Mouse (Mus musculus): ENCODE results near the gene Pheta2.
A peak's percentile ranks its signal among the peaks of the same experiment; 100 is the strongest.

Gene Pheta2

GRCm38 (mm10) chr15:82350349-82350748 is 11.6 kb downstream of the Pheta2 start:
- no peak for TF ChIP-seq GATA4 (IDR thresholded peaks at IDR 0.05; ENCODE audit: insufficient replicate concordance, low read length)

GRCm38 (mm10) chr15:82351480-82351879 is 12.7 kb downstream of the Pheta2 start:
- TF ChIP-seq GATA4 (IDR thresholded peaks at IDR 0.05; ENCODE audit: insufficient replicate concordance, low read length): no peak

DNA sequence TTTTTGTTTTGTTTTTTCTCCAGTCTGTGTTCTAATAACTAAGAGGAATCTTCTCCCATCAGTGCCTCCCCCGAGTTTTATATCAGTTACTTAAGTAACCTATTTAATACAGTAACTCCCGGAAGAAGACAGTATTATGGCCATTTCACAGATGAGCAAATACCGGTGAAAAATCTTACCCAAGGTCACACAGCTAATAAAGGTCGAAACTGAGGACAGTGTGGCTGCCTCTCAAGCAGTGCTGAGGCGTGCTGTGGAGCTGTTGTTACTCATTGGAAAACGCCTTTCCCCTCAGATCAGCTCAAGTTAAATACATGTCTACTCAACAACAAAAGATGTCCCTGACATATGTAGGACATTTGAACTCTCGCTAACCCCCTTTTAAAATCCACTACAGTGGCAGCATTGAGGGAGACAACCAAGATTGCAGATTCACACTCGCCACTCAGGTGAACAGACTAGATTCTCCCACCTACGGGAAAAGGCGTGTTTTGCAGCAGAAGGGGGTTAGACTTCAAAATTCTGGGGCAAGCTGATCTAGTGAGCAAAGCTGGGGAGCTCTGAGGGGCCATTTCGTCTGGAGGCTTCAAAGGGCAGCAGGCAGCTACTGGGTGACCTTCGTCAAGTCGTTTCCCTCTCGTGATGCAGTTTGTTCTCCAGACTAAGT is 14.5 kb downstream of the Pheta2 start:
- no peak for TF ChIP-seq GATA4 (IDR thresholded peaks at IDR 0.05; ENCODE audit: insufficient replicate concordance, low read length)

DNA sequence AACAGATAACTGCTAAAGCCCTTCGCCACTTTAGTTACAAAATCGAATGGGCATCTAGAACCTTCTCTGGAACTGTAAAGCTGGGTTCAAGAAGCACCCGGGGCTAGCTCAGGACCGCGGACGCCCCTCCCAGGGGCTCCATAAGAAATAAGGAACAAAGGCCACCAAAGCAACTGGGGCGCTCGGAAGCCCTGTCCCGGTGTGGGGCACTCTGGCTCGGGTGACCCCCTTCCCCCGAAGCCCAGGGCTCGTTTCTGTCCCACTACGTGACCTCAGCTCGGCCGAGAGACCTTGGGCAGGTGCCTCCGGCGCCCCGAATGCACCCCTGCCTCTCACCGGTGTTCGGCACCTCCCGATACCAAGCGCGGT is 15.0 kb downstream of the Pheta2 start:
- no peak for TF ChIP-seq GATA4 (IDR thresholded peaks at IDR 0.05; ENCODE audit: insufficient replicate concordance, low read length)

- peak; percentile 79; the same call in 1 of the 2 replicates for TF ChIP-seq GATA4 (IDR thresholded peaks at IDR 0.05; ENCODE audit: insufficient replicate concordance, low read length)
Measured at GRCm38 (mm10) chr15:82354126-82354945, 15.6 kb downstream of the Pheta2 start, which contains the start of gene Ndufa6. TSS of gene Ndufa6 (minus strand) at chr15:82354322.

GRCm38 (mm10) chr15:82358431-82359260 is 19.9 kb downstream of the Pheta2 start:
- no peak; the same call in 1 of the 2 replicates for TF ChIP-seq GATA4 (IDR thresholded peaks at IDR 0.05; ENCODE audit: insufficient replicate concordance, low read length)

DNA sequence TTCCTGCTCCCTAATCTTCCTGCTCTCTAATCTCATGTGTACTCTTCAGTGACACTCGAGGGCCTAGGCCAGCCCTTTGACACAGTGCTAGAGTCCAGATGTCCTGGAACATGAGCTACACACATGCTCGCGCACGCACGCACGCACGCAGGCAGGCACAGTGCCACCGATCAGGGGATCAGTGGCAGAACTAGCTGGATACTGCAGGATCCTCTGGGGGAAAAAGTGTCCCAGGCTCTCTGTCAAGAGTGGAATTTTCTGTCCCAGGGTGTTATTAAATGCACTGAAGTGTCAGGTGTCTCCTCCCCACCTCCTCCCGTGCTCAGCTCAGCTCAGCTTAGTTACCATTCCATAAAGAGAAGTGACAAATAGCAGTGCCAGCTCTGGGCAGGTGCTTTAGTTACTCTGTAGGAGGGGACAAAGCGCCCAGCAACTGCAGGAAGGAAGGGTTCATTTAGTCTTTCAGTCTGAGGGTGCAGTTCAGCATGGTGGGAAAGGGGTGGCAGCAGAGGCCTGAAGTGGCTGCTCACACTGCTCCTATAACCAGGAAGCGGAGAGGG is 22.8 kb downstream of the Pheta2 start:
- TF ChIP-seq GATA4 (IDR thresholded peaks at IDR 0.05; ENCODE audit: insufficient replicate concordance, low read length): peak; percentile 88; the same call in 1 of the 2 replicates

DNA sequence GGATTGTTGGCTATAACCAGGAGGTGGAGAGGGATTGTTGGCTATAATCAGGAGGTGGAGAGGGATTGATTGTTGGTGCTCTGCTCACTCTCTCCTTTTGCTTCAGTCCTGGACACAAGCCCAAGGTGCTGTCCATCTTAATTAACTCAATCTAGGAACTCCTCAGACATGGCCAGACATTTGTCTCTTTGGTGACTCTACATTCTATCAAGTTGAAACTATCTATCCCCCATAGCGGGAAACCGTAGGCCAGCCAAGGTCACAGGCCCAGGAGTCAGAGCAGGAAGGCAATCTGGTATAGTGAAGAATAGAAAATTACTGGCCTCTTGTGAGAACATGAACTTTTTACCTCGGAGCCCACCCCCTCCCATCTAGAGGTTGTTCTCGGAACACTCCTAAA is 23.5 kb downstream of the Pheta2 start:
- peak; percentile 84; the same call in 1 of the 2 replicates for TF ChIP-seq GATA4 (IDR thresholded peaks at IDR 0.05; ENCODE audit: insufficient replicate concordance, low read length)

GRCm38 (mm10) chr15:82368146-82368545 is 29.4 kb downstream of the Pheta2 start:
- no peak for TF ChIP-seq GATA4 (IDR thresholded peaks at IDR 0.05; ENCODE audit: insufficient replicate concordance, low read length)

- no peak for TF ChIP-seq GATA4 (IDR thresholded peaks at IDR 0.05; ENCODE audit: insufficient replicate concordance, low read length)
Measured at GRCm38 (mm10) chr15:82368851-82369250, 30.1 kb downstream of the Pheta2 start.

GRCm38 (mm10) chr15:82372446-82372845 is 33.7 kb downstream of the Pheta2 start:
- no peak for TF ChIP-seq GATA4 (IDR thresholded peaks at IDR 0.05; ENCODE audit: insufficient replicate concordance, low read length)

GRCm38 (mm10) chr15:82372991-82373390 is 34.2 kb downstream of the Pheta2 start:
- no peak for TF ChIP-seq GATA4 (IDR thresholded peaks at IDR 0.05; ENCODE audit: insufficient replicate concordance, low read length)

GRCm38 (mm10) chr15:82374437-82374836 is 35.7 kb downstream of the Pheta2 start:
- TF ChIP-seq GATA4 (IDR thresholded peaks at IDR 0.05; ENCODE audit: insufficient replicate concordance, low read length): no peak

GRCm38 (mm10) chr15:82375855-82376254 is 37.1 kb downstream of the Pheta2 start:
- TF ChIP-seq GATA4 (IDR thresholded peaks at IDR 0.05; ENCODE audit: insufficient replicate concordance, low read length): no peak
